Mouse (Mus musculus): ENCODE results near the gene Itpr2. TPM values are rescaled to one million over a fixed set of nuclear protein-coding genes. Genes with fewer than 3 reads are reported as not detected.
A peak's percentile ranks its signal among the peaks of the same experiment; 100 is the strongest.

Gene Itpr2
- polyA plus RNA-seq, 1 experiment from 2014 or later, result 6.2 TPM

DNA sequence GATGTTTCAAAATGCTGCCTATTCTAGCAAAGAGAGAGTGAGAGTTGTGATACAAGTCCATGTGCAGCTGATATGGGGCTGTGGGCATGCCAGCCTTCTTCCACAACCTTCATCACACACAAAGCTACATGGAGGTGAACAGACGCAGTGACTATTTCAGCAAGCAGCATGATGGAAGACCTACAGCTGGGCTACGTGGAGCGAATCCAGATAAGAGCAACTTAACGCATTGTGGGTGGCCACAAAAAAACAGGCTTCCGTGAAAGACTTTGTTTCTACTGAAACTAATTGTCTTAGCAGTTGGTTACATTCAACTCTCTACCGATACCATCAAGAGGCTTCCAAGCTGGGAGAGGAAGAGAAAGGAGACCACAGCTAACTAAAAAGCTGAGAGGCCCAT lies 81.3 kb downstream of the Itpr2 start:
- H3K27ac ChIP-seq, result no peak overlapping the region
- no peak overlapping the region for H3K9ac ChIP-seq
- H3K4me2 ChIP-seq (replicated peaks), result no peak overlapping the region
- DNase-seq (ENCODE audit: low spot score), result no peak
- ATAC-seq (ENCODE audit: low FRiP score), result no peak
- H3K27me3 ChIP-seq (ENCODE audit: control insufficient read depth, insufficient read depth, low read length), result no peaks in the 10 kb centered on the region
- H3K4me1 ChIP-seq (replicated peaks; ENCODE audit: control insufficient read depth, insufficient read depth, low read length), result no peaks in the 10 kb centered on the region
- WGBS, result 41% methylated on average over 6 of the region's 6 CpGs
- no peaks in the 10 kb centered on the region for H3K9me3 ChIP-seq (ENCODE audit: control insufficient read depth, low read length)
- no peak overlapping the region for H3K4me3 ChIP-seq (replicated peaks; ENCODE audit: low read length)
- H3K36me3 ChIP-seq (replicated peaks; ENCODE audit: control insufficient read depth, insufficient read depth), result no peaks in the 10 kb centered on the region

DNA sequence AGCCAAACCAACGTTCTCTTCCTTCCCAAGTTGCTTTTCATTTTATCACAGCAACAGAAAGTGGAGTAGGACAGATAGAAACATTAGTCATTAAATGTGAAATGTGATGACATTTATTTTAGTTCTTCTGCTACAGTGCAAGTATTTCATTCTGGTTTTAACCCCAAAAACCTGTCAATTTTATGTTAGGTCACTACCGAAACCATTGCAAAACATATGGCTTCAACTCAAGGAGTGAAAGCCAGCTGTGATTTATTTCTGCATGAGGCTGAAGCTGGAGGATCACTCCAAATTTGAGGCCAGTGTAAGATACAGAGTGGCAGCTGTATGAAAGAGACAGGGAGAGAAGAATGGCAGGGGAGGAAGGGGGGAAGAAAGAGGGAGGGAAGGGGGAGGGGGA lies 85.6 kb downstream of the Itpr2 start:
- H3K27ac ChIP-seq, result no peak overlapping the region
- H3K4me3 ChIP-seq (replicated peaks; ENCODE audit: low read length), result no peak overlapping the region
- H3K4me2 ChIP-seq (replicated peaks), result no peak overlapping the region
- no peak for ATAC-seq (ENCODE audit: low FRiP score)
- no peaks in the 10 kb centered on the region for H3K4me1 ChIP-seq (replicated peaks; ENCODE audit: control insufficient read depth, insufficient read depth, low read length)
- H3K9ac ChIP-seq, result no peak overlapping the region
- H3K36me3 ChIP-seq (replicated peaks; ENCODE audit: control insufficient read depth, insufficient read depth), result no peaks in the 10 kb centered on the region
- H3K27me3 ChIP-seq (ENCODE audit: control insufficient read depth, insufficient read depth, low read length), result no peaks in the 10 kb centered on the region
- 84% methylated on average over 2 of the region's 2 CpGs for WGBS
- no peak for DNase-seq (ENCODE audit: low spot score)
- H3K9me3 ChIP-seq (ENCODE audit: control insufficient read depth, low read length), result no peaks in the 10 kb centered on the region

DNA sequence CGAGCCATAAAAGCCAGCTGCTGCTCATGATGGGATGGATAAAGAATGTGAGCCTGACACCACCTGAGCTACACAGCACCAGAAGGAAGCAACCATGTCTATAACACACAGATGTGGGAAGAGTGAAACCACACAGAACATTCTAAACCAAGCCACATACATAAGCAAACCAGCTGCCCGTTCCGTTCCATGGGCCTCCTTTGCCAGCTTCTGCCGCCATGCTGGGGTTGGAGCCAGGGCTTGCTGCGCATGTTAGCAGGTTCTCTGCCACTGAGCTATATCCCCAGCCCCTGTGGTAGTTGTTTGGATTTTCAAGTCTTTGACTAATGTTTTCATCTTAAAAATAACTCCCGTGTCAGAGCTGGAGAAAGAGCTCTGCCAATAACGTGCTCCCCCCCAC lies 87.9 kb downstream of the Itpr2 start:
- Histone ChIP-seq H3K4me2 (replicated peaks) (no peak overlapping the region), H3K36me3 (replicated peaks; ENCODE audit: control insufficient read depth, insufficient read depth) (no peaks in the 10 kb centered on the region), H3K4me1 (replicated peaks; ENCODE audit: control insufficient read depth, insufficient read depth, low read length) (0 out of 2 replicates have a peak, but pooled peaks cover 5% of the 10 kb centered on the region), H3K9me3 (ENCODE audit: control insufficient read depth, low read length) (no peaks in the 10 kb centered on the region), H3K27me3 (ENCODE audit: control insufficient read depth, insufficient read depth, low read length) (no peaks in the 10 kb centered on the region), H3K4me3 (replicated peaks; ENCODE audit: low read length) (no peak overlapping the region), H3K9ac (no peak overlapping the region), H3K27ac (no peak overlapping the region)
- DNase-seq (ENCODE audit: low spot score) (no peak), ATAC-seq (ENCODE audit: low FRiP score) (no peak)
- 88% methylated on average over 7 of the region's 7 CpGs for WGBS

DNA sequence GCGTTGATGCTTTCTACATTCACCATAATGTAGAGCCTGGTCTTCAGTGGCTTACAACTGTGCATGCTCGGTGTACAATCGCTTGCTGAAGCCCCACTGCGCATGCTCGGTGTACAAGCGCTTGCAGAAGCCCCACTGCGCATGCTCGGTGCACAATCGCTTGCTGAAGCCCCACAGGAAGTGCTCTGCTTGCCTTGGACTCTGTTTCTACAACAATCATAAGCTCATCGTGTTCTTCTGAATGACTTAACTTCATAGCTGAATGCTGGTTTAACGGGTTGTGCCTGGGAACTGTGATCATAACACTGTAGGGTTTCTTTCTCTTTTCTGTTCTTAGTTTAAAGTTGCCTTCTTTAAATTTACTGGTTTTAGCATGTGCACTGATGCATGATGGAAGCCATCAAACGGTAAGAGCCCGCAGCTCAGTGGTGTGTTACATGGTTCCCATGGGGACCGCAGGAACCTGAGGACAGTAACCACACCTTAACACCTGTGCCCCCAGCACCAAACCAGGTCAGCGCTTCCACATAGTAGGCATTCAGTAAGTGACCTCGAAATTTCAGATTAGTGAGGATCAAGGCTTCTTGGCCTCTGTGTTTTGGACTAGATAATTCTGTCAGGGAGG lies 90.5 kb downstream of the Itpr2 start:
- no peaks in the 10 kb centered on the region for H3K9me3 ChIP-seq (ENCODE audit: control insufficient read depth, low read length)
- ATAC-seq (ENCODE audit: low FRiP score) (no peak), DNase-seq (ENCODE audit: low spot score) (no peak)
- H3K4me2 ChIP-seq (replicated peaks), result no peak overlapping the region
- 84% methylated on average over 16 of the region's 16 CpGs for WGBS
- H3K27ac ChIP-seq, result no peak overlapping the region
- no peaks in the 10 kb centered on the region for H3K27me3 ChIP-seq (ENCODE audit: control insufficient read depth, insufficient read depth, low read length)
- H3K4me1 ChIP-seq (replicated peaks; ENCODE audit: control insufficient read depth, insufficient read depth, low read length), result 0 out of 2 replicates have a peak, but pooled peaks cover 5% of the 10 kb centered on the region
- H3K36me3 ChIP-seq (replicated peaks; ENCODE audit: control insufficient read depth, insufficient read depth), result no peaks in the 10 kb centered on the region
- H3K4me3 ChIP-seq (replicated peaks; ENCODE audit: low read length), result no peak overlapping the region
- no peak overlapping the region for H3K9ac ChIP-seq

DNA sequence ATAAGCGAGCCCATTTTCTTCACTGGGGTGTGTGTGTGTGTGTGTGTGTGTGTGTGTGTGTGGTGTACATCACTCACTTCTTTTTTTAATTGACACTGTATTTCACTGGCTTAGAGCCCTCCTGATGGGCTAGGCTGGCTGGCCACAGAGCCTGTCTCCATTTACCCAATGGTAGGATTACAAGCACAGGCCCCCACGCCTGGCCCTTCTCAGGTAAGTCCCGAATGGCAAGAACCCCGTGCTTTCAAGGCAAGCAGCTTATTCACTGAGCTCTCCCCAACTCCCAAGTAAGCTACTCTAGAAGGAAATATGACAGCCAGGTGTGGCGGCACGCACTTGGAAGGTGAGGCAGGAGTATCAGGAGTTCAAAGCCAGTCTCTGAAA lies 91.6 kb downstream of the Itpr2 start:
- Histone ChIP-seq H3K4me2 (replicated peaks) (no peak overlapping the region), H3K27ac (no peak overlapping the region), H3K4me1 (replicated peaks; ENCODE audit: control insufficient read depth, insufficient read depth, low read length) (0 out of 2 replicates have a peak, but pooled peaks cover 5% of the 10 kb centered on the region), H3K4me3 (replicated peaks; ENCODE audit: low read length) (no peak overlapping the region), H3K27me3 (ENCODE audit: control insufficient read depth, insufficient read depth, low read length) (no peaks in the 10 kb centered on the region), H3K9ac (no peak overlapping the region), H3K36me3 (replicated peaks; ENCODE audit: control insufficient read depth, insufficient read depth) (no peaks in the 10 kb centered on the region), H3K9me3 (ENCODE audit: control insufficient read depth, low read length) (no peaks in the 10 kb centered on the region)
- WGBS, result 73% methylated on average over 6 of the region's 6 CpGs
- ATAC-seq (ENCODE audit: low FRiP score), result no peak
- no peak for DNase-seq (ENCODE audit: low spot score)

DNA sequence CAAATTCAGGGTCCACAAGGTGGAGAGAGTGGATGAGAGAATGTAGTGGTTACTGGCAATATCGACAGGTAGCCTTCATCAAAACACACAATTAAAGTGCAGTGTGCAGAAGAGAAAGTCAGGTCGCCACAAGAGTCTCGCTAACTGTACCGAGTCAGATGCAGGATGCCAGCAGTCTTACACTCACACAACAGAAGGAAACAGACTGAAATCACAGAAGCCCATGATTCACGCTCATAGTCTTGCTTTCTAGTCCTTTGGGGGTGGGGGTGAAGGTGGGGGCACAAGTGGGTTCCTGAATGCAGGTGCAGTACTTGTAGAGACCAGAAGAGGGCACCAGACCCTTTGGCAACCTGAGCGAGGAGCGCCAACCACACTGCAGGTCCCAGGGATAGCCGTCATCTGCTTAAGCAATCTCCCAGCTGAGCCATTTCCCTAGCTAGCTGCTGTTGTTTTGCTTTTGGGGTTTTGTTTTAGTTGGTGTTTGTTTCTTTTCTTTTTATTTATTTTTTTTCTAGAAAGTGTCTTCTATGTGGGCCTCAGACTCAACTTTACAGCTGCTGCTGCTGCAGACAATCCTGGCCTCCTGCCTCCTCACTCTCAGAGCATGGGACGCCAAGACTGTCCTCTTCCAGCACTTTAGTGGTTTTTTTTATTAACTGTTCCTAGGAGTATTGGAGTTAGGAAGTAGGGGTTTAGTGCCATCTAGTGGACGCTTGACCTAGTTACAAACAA lies 92.2 kb downstream of the Itpr2 start:
- Histone ChIP-seq H3K4me2 (replicated peaks) (peak overlapping the region; percentile 38), H3K27me3 (ENCODE audit: control insufficient read depth, insufficient read depth, low read length) (no peaks in the 10 kb centered on the region), H3K27ac (no peak overlapping the region), H3K4me3 (replicated peaks; ENCODE audit: low read length) (no peak overlapping the region), H3K4me1 (replicated peaks; ENCODE audit: control insufficient read depth, insufficient read depth, low read length) (0 out of 2 replicates have a peak, but pooled peaks cover 5% of the 10 kb centered on the region), H3K9me3 (ENCODE audit: control insufficient read depth, low read length) (no peaks in the 10 kb centered on the region), H3K9ac (no peak overlapping the region), H3K36me3 (replicated peaks; ENCODE audit: control insufficient read depth, insufficient read depth) (no peaks in the 10 kb centered on the region)
- WGBS, result 20% methylated on average over 10 of the region's 10 CpGs
- peak; percentile 88 for DNase-seq (ENCODE audit: low spot score)
- ATAC-seq (ENCODE audit: low FRiP score), result peak; percentile 81

DNA sequence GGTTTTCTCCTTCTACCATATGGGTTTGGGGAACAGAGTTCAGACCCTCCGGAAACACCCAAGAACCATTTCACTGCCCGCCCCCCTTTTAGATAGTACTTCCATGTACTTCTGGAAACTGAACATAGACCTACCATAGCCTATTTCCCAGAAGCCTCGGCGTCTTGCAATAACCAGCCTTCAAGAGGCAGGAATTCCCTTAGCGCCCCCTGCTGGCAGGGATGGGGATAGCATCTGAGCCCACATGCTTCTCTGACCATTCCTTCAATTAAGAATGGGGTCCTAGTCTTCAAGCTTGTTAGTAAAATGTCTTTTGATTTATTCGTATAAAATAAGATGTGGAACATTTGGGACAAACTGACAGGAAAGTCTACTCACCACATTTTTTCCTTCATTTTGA lies 96.6 kb downstream of the Itpr2 start:
- H3K9me3 ChIP-seq (ENCODE audit: control insufficient read depth, low read length), result no peaks in the 10 kb centered on the region
- 53% methylated on average over 6 of the region's 6 CpGs for WGBS
- 0 out of 2 replicates have a peak, but pooled peaks cover 14% of the 10 kb centered on the region for H3K4me1 ChIP-seq (replicated peaks; ENCODE audit: control insufficient read depth, insufficient read depth, low read length)
- no peak overlapping the region for H3K4me3 ChIP-seq (replicated peaks; ENCODE audit: low read length)
- no peak overlapping the region for H3K9ac ChIP-seq
- DNase-seq (ENCODE audit: low spot score) (peak; percentile 54), ATAC-seq (ENCODE audit: low FRiP score) (no peak)
- H3K4me2 ChIP-seq (replicated peaks), result no peak overlapping the region
- H3K36me3 ChIP-seq (replicated peaks; ENCODE audit: control insufficient read depth, insufficient read depth), result no peaks in the 10 kb centered on the region
- H3K27ac ChIP-seq, result no peak overlapping the region
- no peaks in the 10 kb centered on the region for H3K27me3 ChIP-seq (ENCODE audit: control insufficient read depth, insufficient read depth, low read length)

DNA sequence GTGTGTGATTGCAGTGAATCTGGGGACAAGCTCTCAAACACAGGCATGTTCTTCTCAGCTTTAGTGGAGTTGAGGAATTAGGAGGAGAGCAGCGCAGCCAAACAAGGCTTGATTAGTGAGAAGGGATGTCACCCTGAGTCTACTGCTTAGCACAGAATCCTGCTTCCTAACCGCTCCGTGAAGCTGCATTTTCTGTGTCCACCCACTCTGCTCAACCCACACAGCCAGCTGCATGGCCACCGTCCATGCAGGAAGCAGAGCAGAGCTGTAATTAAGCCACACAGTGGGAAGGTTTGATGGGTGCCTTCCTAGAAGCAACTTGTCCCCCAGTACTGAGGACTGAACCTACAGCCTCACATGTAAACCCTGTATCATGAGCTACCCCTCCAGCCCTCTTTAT lies 97.1 kb downstream of the Itpr2 start:
- Histone ChIP-seq H3K4me1 (replicated peaks; ENCODE audit: control insufficient read depth, insufficient read depth, low read length) (0 out of 2 replicates have a peak, but pooled peaks cover 11% of the 10 kb centered on the region), H3K4me3 (replicated peaks; ENCODE audit: low read length) (no peak overlapping the region), H3K27me3 (ENCODE audit: control insufficient read depth, insufficient read depth, low read length) (no peaks in the 10 kb centered on the region), H3K9me3 (ENCODE audit: control insufficient read depth, low read length) (no peaks in the 10 kb centered on the region), H3K27ac (no peak overlapping the region), H3K36me3 (replicated peaks; ENCODE audit: control insufficient read depth, insufficient read depth) (no peaks in the 10 kb centered on the region), H3K9ac (no peak overlapping the region), H3K4me2 (replicated peaks) (no peak overlapping the region)
- 91% methylated on average over 4 of the region's 4 CpGs for WGBS
- no peak for DNase-seq (ENCODE audit: low spot score)
- no peak for ATAC-seq (ENCODE audit: low FRiP score)

DNA sequence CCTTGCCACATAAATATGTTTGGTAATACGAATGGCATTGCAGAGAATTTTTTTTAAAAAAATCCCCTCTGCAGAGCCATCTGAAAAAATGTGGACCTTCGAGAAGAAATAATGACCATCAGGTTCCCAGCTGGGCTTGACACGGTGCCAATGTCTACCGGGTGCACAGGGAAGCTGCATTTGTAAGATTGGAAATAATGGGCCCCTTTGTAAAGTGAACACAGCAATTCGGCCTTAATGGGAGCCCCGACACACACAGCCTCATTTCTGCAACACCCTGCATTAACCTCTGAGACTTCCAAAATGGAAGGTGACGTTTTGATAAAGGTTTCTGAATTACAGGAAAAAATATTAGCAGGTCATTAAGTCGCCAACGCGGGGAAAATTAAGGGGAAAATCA lies 97.9 kb downstream of the Itpr2 start:
- Histone ChIP-seq H3K4me3 (replicated peaks; ENCODE audit: low read length) (no peak overlapping the region), H3K4me1 (replicated peaks; ENCODE audit: control insufficient read depth, insufficient read depth, low read length) (0 out of 2 replicates have a peak, but pooled peaks cover 9% of the 10 kb centered on the region), H3K4me2 (replicated peaks) (no peak overlapping the region), H3K9me3 (ENCODE audit: control insufficient read depth, low read length) (no peaks in the 10 kb centered on the region), H3K36me3 (replicated peaks; ENCODE audit: control insufficient read depth, insufficient read depth) (no peaks in the 10 kb centered on the region), H3K9ac (no peak overlapping the region), H3K27me3 (ENCODE audit: control insufficient read depth, insufficient read depth, low read length) (no peaks in the 10 kb centered on the region), H3K27ac (no peak overlapping the region)
- DNase-seq (ENCODE audit: low spot score) (peak; percentile 26), ATAC-seq (ENCODE audit: low FRiP score) (no peak)
- WGBS, result 41% methylated on average over 10 of the region's 10 CpGs

Data from hindbrain, embryonic 14.5 days (tissue).